Mouse (Mus musculus) limb, embryonic 15.5 days (tissue): ENCODE measurements around the gene Hmmr. TPM values are rescaled to one million over a fixed set of nuclear protein-coding genes. Genes with fewer than 3 reads are reported as not detected.

Source experiments
- ATAC-seq: fragments of 200-750 bp; cut with Nextera tagmentation; 2 replicates; pipeline ENCODE4 v1.8.0; 2017; ENCODE audit warnings: low read depth, moderate TSS enrichment; ENCODE audit not compliant: insufficient number of reproducible peaks, low FRiP score, low TSS enrichment
- H3K27ac ChIP-seq: fragments of 300-500 bp; sonication (generic); 2 replicates; pipeline ENCODE4 v1.5.1; 2015; ENCODE audit warnings: moderate library complexity, mild to moderate bottlenecking, inconsistent platforms
- H3K27me3 ChIP-seq: fragments of 300-500 bp; sonication (generic); 2 replicates; pipeline ENCODE4 v1.6.1; 2015; ENCODE audit warnings: inconsistent platforms
- H3K36me3 ChIP-seq: fragments of 300-500 bp; sonication (generic); 2 replicates; pipeline ENCODE4 v1.6.1; 2015; ENCODE audit warnings: inconsistent platforms
- H3K4me1 ChIP-seq: fragments of 300-500 bp; sonication (generic); 2 replicates; pipeline ENCODE4 v1.6.1; 2015; ENCODE audit warnings: inconsistent platforms
- H3K4me2 ChIP-seq: fragments of 300-500 bp; sonication (generic); 2 replicates; pipeline ENCODE4 v1.6.1; 2015; ENCODE audit warnings: mild to moderate bottlenecking, inconsistent platforms
- H3K4me3 ChIP-seq: fragments of 300-500 bp; sonication (generic); 2 replicates; pipeline ENCODE4 v1.5.1; 2015; ENCODE audit warnings: mild to moderate bottlenecking, inconsistent platforms
- H3K9ac ChIP-seq: fragments of 300-500 bp; sonication (generic); 2 replicates; pipeline ENCODE4 v1.6.1; 2015; ENCODE audit warnings: inconsistent platforms
- H3K9me3 ChIP-seq: fragments of 300-500 bp; sonication (generic); 2 replicates; pipeline ENCODE4 v1.6.1; 2016; ENCODE audit warnings: inconsistent platforms
- WGBS: fragments of 180-500 bp; shearing (Covaris S2); methylation state at CpG from one replicate; pipeline ENCODE4 v1.1.7; 2015; 5-methylcytosine and 5-hydroxymethylcytosine counted together
- polyA plus RNA-seq: library from polyadenylated mRNA; unstranded; fragments of >200 nt; fragmentation: Nextera tagmentation; extraction: Ambion mirVana; gene quantifications from 2 replicates; pipeline ENCODE4 v1.2.1, GENCODE M21; 2015

Hmmr gene
- polyA plus RNA-seq, 1 experiment from 2014 or later: 36.7 TPM

GRCm38 (mm10) chr11:40693366-40693951, 39.8 kb downstream of the Hmmr start:
- Histone ChIP-seq H3K4me1 (peaks cover 21% of the 10 kb centered on the region), H3K27me3 (no peaks in the 10 kb centered on the region), H3K4me2 (peak overlapping the region; percentile 83), H3K9ac (peak overlapping the region; percentile 23; the same call in 1 of the 2 replicates), H3K36me3 (no peaks in the 10 kb centered on the region), H3K27ac (peak overlapping the region; percentile 97), H3K4me3 (peak overlapping the region; percentile 94), H3K9me3 (no peaks in the 10 kb centered on the region)
- WGBS: under 1% methylated on average over 16 of the region's 16 CpGs
- no peak; the same call in 1 of the 2 replicates for ATAC-seq

DNA sequence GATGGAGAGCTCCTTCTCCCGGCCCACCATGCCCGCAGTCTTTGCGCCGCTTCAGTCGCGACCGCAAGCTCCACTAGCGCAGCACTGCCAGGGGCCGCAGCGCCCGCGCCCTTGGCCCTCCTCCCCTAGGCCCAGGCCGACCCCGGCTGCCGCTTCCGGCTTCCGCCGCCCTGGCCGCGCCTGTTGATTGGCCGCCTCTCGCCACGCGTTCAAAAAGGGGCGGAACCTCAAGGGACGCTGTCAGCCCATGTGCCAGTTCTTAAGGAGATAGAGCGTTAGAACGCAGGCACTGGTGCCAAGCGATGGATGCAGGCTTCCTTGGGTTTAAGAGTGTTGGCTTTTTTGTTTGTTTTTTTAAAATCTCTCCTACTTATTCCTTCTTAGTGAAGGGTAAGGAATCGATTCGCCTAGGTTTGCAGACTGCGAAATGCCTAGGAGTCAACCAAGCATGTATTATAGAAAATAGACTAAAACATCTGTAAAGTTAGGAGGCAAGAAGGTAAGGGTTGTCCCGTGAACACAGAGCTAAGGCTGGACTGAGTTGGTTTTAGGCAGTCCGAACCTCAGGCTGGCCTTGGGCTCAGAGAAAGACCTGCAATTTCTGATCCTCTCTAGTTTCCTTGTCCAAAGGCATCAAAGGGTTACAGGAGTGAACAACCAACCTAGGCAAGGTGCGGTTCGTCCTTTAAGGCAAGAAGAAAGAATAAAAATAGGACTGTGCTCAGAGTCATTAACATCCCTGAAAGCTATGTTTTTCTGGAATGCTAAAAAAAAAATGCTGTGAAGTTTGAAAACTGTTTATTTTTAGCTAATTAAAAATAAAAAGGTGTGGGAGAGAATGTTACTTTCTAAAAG, 40.5 kb downstream of the Hmmr start:
- no peaks in the 10 kb centered on the region for H3K9me3 ChIP-seq
- peak; percentile 94 for ATAC-seq
- H3K4me1 ChIP-seq: peaks cover 21% of the 10 kb centered on the region
- H3K36me3 ChIP-seq: no peaks in the 10 kb centered on the region
- WGBS: under 1% methylated on average over 36 of the region's 36 CpGs
- H3K9ac ChIP-seq: peak overlapping the region; percentile 76
- peak overlapping the region; percentile 83 for H3K4me2 ChIP-seq
- peak overlapping the region; percentile 94 for H3K4me3 ChIP-seq
- H3K27me3 ChIP-seq: no peaks in the 10 kb centered on the region
- H3K27ac ChIP-seq: peak overlapping the region; percentile 97

- H3K4me1 ChIP-seq: peaks cover 21% of the 10 kb centered on the region
- under 1% methylated on average over 27 of the region's 28 CpGs for WGBS
- H3K9me3 ChIP-seq: no peaks in the 10 kb centered on the region
- H3K27ac ChIP-seq: peak overlapping the region; percentile 97
- peaks cover 5% of the 10 kb centered on the region; the same call in 1 of the 2 replicates for H3K36me3 ChIP-seq
- peak overlapping the region; percentile 76 for H3K9ac ChIP-seq
- peak; percentile 80 for ATAC-seq
- no peaks in the 10 kb centered on the region for H3K27me3 ChIP-seq
- H3K4me2 ChIP-seq: peak overlapping the region; percentile 83
- H3K4me3 ChIP-seq: peak overlapping the region; percentile 94
Measured at GRCm38 (mm10) chr11:40692101-40692509, 41.1 kb downstream of the Hmmr start.

- Histone ChIP-seq H3K4me3 (peak overlapping the region; percentile 94), H3K27me3 (no peaks in the 10 kb centered on the region), H3K36me3 (peaks cover 13% of the 10 kb centered on the region; the same call in 1 of the 2 replicates), H3K27ac (peak overlapping the region; percentile 63), H3K4me2 (peak overlapping the region; percentile 83), H3K9ac (no peak overlapping the region), H3K4me1 (peaks cover 21% of the 10 kb centered on the region), H3K9me3 (no peaks in the 10 kb centered on the region)
- WGBS: 48% methylated on average over 5 of the region's 5 CpGs
- ATAC-seq: no peak
Measured at GRCm38 (mm10) chr11:40690444-40691127, 42.6 kb downstream of the Hmmr start.

- Histone ChIP-seq H3K9ac (no peak overlapping the region), H3K36me3 (peaks cover 72% of the 10 kb centered on the region), H3K4me2 (no peak overlapping the region), H3K4me3 (no peak overlapping the region), H3K27me3 (no peaks in the 10 kb centered on the region), H3K9me3 (no peaks in the 10 kb centered on the region), H3K4me1 (no peaks in the 10 kb centered on the region), H3K27ac (no peak overlapping the region)
- ATAC-seq: no peak
- WGBS: 47% methylated on average over 3 of the region's 3 CpGs
Measured at GRCm38 (mm10) chr11:40683295-40683694, 49.9 kb downstream of the Hmmr start.

DNA sequence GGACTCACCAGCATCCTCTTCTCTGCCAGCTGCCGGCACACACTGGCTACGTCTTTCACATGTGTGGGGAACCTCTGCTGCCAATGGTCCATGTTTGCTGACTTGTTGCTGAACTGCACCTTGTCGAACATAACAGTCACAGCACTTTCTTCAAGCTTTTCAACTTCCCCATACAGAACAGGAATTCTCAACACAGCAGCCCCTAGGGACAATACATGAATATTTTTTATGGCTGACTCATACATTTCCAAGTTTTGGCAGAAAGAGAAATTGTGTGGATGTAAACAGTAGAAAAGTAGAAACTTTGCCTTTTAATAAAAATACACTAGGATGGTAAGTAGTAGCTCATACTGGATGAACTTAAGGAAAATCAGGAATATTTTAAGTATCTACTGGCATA, 50.8 kb downstream of the Hmmr start:
- no peak for ATAC-seq
- Histone ChIP-seq H3K27me3 (no peaks in the 10 kb centered on the region), H3K4me2 (no peak overlapping the region), H3K36me3 (peaks cover 78% of the 10 kb centered on the region), H3K4me3 (no peak overlapping the region), H3K9ac (no peak overlapping the region), H3K4me1 (no peaks in the 10 kb centered on the region), H3K9me3 (no peaks in the 10 kb centered on the region), H3K27ac (no peak overlapping the region)
- WGBS: 85% methylated on average over 3 of the region's 3 CpGs

DNA sequence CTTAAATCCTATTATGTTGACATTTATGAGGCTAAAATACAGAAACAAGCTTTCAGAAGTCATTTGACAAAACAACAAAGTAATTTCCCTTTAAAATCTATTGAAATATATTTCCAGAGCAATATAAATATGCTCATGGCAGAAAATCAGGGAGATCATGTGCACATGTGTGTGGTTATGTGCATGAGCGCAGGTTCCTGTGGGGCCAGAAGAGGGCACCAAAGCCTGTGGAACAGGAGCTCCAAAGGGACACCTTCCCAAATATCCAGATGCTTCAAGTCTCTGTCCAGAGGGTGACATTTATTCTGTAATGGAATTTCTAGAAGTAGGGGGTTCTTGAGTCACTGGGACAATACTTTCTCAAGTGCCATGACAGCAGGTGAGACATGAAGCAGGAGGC, 56.1 kb downstream of the Hmmr start:
- no peaks in the 10 kb centered on the region for H3K4me1 ChIP-seq
- peaks cover 46% of the 10 kb centered on the region for H3K36me3 ChIP-seq
- no peaks in the 10 kb centered on the region for H3K27me3 ChIP-seq
- ATAC-seq: no peak
- H3K9ac ChIP-seq: no peak overlapping the region
- WGBS: 100% methylated on average over 1 of the region's 1 CpGs
- no peak overlapping the region for H3K27ac ChIP-seq
- no peak overlapping the region for H3K4me2 ChIP-seq
- H3K4me3 ChIP-seq: no peak overlapping the region
- no peaks in the 10 kb centered on the region for H3K9me3 ChIP-seq

DNA sequence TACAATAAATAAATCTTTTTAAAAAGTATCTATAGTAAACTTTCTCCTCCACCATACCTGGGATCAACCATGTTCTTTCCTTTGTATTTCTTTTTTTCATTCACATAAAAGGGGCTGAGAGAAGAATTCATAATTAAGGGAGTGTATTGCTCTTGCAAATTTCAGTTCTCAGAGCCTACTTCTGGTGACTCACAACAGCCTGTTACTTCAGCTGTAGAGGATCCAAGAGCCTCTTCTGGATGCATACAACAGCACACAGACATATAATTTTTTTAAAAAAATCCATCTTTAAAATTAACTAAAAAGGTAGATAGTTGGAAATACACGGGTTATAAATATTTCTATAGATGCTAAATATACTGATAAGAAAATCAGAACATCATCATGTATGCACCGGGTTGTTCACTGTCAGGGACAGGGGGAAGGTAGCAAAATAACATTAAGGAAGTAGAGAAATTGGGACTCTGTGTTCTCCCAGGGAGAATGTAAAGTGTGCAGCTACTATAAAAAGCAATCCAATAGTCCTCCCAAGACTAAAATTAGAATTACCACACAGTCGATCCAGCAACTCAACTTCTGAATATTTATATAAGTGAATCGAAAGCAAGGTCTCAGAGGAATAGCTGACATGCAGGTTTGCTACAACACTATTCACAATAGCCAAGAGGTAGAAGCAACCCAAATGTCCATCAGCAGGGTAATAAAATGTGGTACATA, 58.0 kb downstream of the Hmmr start:
- Histone ChIP-seq H3K9me3 (no peaks in the 10 kb centered on the region), H3K4me3 (no peak overlapping the region), H3K4me1 (no peaks in the 10 kb centered on the region), H3K27ac (no peak overlapping the region), H3K27me3 (no peaks in the 10 kb centered on the region), H3K36me3 (peaks cover 29% of the 10 kb centered on the region), H3K4me2 (no peak overlapping the region), H3K9ac (no peak overlapping the region)
- WGBS: 79% methylated on average over 4 of the region's 4 CpGs
- no peak for ATAC-seq

Other genes with a start within 250 kb of the Hmmr start
- gene Mat2b, start 38.2 kb downstream of the Hmmr start, polyA plus RNA-seq: 104 and 109 TPM in 2 replicates
- 120 and 129 TPM in 2 replicates for gene Nudcd2, start 245 bp upstream of the Hmmr start, polyA plus RNA-seq
- 48.8 and 62.6 TPM in 2 replicates for gene Ccng1, start 21.9 kb upstream of the Hmmr start, polyA plus RNA-seq